Mouse (Mus musculus) left cerebral cortex, postnatal 10 days (tissue): ENCODE data around the gene Lman1l. TPM values are rescaled to one million over a fixed set of nuclear protein-coding genes. Genes with fewer than 3 reads are reported as not detected.

Experiments
- DNase-seq, 2 experiments: peaks; one replicate each; pipeline ENCODE4 v3.0.0; 2021 to 2022; ENCODE audit warnings: low spot score in 2 of 2, mixed read lengths in 1 of 2; ENCODE audit errors: extremely low spot score in 1 of 2
- intact Hi-C: fragments of 180-260 bp; cut with DNase I; formaldehyde crosslinking; loops from one replicate; pipeline ENCODE4 v1.15.1; 2025
- total RNA-seq, 2 experiments: library from RNA; stranded (reverse); gene quantifications; 2 replicates each; pipeline ENCODE4 v1.2.3; 2021

The Lman1l gene
- total RNA-seq, 2 experiments from 2014 or later, result not detected

DNA sequence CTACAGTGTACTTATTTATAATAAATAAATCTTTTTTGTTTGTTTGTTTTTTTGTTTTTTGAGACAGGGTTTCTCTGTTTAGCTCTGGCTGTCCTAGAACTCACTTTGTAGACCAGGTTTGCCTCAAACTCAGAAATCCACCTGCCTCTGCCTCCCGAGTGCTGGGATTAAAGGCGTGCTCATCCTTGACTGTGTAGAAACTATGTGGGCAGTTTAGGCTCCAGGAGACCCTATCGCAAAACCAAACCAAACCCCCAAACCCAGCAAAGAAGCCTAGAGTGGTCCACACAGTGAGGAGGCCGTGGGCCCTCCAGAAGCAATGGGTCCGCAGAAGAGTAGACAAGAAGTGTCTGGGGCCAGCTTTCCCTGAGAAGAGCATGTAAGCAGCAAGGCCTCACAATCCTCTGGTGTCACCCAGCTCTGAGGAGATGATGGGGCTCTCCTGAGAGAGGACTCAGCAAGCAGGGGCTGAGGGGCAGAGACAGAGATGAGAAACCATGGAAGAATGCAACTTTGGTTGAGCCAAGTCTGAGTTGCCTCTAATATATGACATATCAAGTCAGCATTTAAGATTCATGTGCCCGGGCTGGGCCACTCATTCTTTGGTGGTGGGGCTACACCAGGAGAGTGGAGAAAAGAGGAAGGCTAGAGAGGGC, 29.7 kb upstream of the Lman1l start:
- intact Hi-C loops, result loop anchor here (5.0 to 10.0 kb wide), 2 partner anchors 108 to 345 kb away; no protein-coding TSS in a partner anchor
- DNase-seq, result no peak

DNA sequence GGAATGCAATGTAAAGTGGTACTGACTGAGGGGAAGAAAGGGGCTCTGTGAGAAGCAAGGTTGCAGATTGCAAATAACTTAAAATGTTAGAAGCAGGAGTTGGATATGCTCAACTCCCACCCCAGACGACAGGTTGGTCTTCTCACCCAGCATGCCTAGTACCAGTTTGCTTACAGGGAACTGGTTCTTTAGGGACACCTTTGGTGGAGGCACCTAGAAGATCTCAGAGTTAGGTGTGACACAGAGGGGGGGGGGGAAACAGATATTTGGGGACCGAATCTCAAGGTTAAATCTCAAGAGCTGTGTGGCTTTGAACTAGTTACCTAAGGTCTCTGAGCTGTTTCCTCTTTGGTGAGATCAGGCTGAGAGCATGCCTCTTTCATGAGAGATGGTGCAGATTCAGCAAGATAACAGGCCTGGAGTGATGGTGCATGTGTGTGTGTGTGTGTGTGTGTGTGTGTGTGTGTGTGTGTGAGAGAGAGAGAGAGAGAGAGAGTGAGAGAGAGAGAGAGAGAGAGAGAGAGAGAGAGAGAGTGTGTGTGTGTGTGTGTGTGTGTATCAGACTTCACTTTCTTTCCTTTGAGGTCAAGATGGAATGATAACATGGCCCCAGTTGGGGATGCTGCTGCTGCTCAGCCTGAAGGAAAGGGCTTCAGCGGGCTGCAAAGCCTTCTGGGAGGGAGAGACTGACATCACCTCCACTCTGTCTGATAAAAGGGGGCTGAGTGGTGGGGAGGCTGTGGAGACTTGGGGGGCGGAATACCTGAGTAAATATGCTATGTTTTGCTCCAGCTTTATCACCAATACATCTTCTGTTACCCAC, 26.9 kb upstream of the Lman1l start:
- DNase-seq, result no peak
- intact Hi-C loops, result no loop called here

DNA sequence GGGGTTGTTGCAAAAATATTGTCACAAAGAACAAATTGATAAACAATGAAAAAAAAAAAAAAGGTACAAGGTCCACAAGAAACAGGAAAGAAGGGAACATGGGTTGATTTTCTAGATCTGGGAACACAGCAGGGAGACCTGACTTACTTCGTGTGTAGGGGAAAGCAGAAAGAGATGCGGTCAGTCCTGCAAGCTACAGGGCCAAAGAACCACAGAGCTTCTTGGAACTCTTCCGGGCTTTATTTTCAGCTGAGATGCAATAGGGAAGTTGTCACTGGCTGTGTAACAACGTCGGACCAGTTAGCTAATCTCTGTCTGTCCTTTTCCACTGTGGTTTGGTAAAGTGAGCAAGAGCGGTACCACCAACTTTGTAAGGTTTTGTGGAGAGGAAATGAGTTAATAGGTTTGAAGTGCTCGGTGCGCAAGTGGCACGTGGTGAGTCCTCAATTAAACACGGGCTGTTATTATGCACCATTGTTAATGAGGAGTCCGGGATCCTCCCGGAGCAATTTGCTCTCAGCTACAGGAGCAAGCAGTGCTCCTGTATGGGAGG, 26.1 kb upstream of the Lman1l start:
- intact Hi-C loops, result no loop called here

DNA sequence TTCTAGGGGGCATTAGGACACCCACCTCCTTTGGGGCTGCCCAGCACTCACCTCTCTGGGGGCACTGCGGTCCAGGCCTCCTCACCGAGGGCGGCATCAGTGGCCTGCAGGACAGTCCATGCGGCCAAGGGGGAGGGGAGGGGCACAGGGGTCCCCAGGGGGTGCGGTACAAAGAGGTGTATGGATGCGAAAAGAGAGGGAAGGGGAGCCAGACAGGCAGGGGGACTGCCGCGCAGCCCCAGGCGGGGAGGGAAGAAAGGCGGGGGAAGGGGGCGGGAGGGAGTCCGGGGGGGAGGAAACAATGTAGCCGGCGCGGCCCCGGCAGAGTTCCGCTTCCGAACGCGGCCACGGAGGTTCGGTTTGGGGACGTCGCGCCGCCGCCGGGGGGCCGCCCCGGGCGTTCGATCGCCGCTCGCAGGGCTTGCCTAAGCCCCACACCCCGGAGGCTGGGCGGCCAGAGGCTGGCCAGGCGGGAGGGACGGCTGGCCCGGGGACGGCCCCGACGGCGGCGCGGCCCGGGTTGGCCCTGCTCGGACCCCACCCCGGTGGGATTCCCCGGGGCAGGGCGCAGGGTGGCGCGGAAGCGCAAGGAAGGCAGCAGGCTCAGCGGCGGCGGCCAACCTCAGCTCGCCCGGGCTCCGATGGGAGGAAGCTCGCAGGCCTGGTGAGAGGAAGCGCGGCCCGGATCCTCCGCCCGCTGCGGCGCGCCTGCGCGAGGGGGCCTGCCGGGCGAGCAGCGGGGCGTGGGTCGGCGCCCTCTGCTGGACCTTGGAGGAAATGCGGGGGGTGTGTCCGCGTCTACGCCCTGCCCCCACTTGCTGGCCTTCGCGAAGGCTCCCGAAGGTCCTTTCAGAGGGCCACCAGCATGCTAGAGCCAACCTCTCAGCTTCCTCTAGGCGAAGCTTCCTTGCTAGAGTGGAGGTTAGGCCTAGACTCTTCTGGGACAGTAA, 24.6 kb upstream of the Lman1l start:
- peak; percentile 89 to 93 for DNase-seq
- intact Hi-C loops, result loop anchor here (5.0 kb wide), 1 partner anchor 58 kb away; the partner anchor contains the start of gene Ulk3

More for the DNA sequence above, 26.1 kb upstream of the Lman1l start:
- no peak for DNase-seq

DNA sequence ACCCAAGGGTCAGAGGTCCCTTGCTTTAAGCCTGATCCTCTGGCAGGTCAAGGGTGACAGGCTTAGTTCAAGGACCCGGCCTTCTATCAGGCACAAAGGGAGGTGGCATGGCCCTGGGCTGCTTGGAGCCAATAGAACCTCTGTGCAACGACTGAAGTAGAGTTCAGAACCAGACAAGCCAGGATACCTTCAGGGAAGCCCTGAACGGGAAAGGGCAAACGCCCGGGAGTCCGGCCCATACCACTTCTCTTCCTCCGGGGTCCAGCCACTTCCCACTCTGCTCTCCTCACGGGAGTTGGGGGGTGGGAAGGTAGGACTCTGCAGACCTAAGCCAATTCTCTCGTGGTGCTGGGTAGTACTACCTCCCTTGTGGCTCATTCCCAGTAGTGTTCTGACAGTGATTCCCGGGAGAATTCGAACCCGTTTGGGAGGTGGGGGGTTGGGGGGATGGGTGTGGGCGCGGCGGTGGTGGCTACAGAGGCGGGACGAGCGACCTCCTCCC, 23.9 kb upstream of the Lman1l start:
- intact Hi-C loops, result loop anchor here (5.0 kb wide), 1 partner anchor 57 kb away; the partner anchor contains the start of gene Ulk3
- no peak for DNase-seq

GRCm38 (mm10) chr9:57643856-57644180, 23.2 kb upstream of the Lman1l start:
- intact Hi-C loops, result loop anchor here (5.0 kb wide), 1 partner anchor 57 kb away; the partner anchor contains the start of gene Ulk3

DNA sequence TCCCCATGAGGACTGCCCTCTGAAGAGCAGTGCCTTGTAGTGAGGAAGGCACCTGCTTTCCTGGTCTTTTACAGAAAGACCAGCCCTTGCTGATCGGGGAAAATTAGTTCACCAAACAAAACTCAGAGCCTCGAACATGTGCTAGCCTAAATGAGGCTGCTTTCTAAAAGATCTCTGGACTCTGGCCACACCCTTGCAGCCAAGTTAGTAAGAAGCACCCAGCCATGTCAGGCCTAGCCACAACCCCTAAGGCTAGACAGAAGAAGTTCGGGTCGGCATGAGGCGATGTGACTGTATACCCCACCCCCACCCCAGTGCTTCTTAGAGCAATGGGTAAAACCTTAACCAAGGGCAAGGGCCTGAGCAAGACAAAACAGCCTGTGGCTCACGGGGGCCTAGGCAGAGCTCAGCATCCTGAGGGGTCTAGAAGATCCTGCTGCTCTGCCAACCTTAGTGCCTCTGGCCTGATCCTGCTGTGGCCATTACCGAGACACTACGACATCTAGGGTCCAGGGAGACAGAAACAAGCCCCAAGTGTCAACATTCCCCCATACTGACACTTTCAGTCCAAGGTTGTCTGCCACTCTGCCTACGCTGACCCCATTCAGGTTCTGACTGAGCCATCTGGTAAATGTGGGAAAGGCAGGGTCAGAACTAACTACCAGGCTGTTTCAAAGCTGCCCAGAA, 22.7 kb upstream of the Lman1l start:
- no peak for DNase-seq
- intact Hi-C loops, result loop anchor here (5.0 kb wide), 1 partner anchor 56 kb away; the partner anchor contains the start of gene Ulk3

More at GRCm38 (mm10) chr9:57643856-57644180, 23.2 kb upstream of the Lman1l start:
- DNase-seq, result peak in 1 of 2 experiments; percentile 29

GRCm38 (mm10) chr9:57641775-57642550, 21.4 kb upstream of the Lman1l start:
- peak in 1 of 2 experiments; percentile 26 for DNase-seq
- intact Hi-C loops, result loop anchor here (5.0 kb wide), 1 partner anchor 55 kb away; the partner anchor contains the start of gene Ulk3

DNA sequence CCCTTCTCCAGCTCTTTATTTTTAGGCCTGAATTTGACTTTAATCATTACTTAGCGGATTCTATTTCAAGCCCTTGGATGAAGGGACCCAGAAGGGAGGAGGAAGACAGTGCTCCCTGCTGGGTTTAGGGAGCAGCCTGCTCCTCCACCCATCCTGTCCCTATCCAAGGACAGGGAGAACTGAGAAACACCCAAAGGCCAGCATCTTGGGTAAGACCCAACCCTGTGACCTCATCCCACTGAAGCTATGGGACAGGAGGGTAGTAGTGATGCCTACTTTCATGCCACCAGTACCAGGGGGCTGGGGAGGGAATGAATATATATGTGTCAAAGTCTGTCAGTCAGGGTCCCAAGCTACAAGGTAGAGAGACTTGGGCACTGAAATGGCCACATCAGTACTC, 20.4 kb upstream of the Lman1l start:
- intact Hi-C loops, result loop anchor here (5.0 kb wide), 1 partner anchor 54 kb away; the partner anchor contains the start of gene Ulk3
- peak in 1 of 2 experiments; percentile 18 for DNase-seq

DNA sequence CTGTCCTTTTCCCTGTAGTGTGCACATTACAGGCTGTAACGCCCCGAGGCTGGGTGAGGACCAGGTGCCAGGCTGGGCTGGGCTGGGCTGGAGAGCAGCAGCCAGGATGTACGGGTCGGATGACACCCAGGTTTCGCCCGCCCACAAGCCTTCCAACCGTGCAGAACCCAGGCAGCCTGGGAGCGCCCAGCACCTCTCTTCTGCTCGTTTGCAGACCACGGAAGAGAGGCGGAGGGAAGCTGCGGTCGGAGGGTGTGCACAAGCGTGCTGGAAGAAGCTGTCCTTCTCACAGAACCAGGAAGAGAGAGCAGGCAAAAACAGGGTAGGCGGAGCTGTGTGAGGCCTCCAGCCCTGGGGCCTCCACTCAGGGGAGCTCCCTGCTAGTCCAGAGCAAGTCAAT, 19.8 kb upstream of the Lman1l start:
- intact Hi-C loops, result loop anchor here (5.0 kb wide), 1 partner anchor 53 kb away; the partner anchor contains the start of gene Ulk3
- DNase-seq, result peak in 1 of 2 experiments; percentile 74

DNA sequence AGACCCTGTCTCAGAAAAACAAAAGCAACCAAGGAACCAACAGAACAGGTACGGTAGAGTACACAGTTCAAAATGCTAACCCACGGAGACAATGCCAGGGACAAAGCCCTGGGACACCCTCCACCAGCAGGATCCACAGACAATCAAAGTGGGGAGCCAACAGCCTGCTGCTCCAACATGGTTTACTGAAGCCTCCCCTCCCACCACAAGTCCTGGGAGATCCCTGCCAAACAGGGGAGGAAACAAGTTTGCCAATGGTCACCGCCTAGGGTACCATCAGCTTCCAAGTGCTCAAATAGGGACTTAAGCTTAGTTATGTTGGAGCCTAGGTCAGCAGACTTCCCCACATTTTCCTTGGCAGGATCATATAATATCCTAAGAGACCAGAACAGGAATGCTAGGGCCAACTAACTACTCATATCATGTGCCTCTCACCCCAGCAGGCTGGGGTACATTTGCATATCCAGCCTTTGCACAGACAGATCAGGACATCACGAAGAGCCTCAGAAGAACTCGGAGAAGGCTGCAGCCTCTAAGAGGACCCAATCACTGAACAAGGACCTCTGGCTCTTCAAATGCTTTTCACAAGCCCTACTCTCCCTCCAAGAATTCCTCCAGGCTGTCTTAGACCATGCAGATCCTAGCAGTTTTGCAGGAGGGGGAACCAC, 19.2 kb upstream of the Lman1l start:
- DNase-seq, result no peak
- intact Hi-C loops, result loop anchor here (5.0 kb wide), 1 partner anchor 52 kb away; the partner anchor contains the start of gene Ulk3

GRCm38 (mm10) chr9:57638651-57639459, 18.3 kb upstream of the Lman1l start:
- peak in 1 of 2 experiments; percentile 53 for DNase-seq
- intact Hi-C loops, result no loop called here

DNA sequence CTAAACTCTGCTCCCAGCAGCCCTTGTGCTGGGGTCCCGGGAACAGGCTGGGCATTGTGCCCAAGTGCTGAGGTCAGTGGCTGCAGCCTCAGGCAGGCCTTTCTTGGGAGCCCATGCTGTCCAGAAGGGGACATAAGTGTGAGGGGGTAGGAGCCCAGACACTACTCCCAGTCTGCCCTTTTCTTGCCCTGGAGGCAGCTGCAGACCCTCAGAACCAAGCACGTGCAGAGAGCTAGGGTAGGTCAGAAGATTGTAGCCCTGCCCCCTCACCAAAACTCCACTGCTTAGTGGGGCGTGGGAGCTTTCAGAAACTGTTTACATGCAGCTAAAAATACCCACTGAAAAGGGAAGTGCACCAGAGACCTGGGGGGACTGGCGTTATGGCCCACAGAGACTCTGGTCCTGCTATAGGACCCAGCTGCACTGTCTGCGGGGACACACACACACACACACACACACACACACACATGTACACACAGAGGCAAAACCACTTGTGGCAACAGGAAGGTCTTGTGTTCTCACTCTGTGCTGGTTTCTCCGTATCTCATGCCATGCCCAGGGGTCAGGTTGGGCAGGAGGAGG, 17.3 kb upstream of the Lman1l start:
- peak in 1 of 2 experiments; percentile 89 for DNase-seq
- intact Hi-C loops, result no loop called here

DNA sequence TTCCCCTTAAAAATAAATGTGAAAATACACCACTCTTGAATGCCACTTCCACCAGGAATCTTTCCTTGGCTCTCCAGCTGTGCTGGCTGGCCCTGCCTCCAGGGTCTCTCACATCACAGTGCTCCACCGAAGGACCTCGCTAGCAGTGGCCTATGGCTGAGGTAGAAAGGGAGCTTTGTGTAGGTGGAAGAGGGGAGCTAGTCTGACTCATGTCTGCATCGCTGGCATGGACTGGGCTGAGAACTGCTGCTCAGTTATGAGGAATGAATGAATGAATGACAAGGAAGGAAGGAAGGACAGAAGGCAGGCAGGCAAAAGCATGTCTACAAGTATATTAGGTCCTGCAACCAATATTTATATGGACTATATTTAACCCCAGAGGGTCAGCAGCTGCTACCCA, 16.7 kb upstream of the Lman1l start:
- peak in 1 of 2 experiments; percentile 15 for DNase-seq
- intact Hi-C loops, result no loop called here

DNA sequence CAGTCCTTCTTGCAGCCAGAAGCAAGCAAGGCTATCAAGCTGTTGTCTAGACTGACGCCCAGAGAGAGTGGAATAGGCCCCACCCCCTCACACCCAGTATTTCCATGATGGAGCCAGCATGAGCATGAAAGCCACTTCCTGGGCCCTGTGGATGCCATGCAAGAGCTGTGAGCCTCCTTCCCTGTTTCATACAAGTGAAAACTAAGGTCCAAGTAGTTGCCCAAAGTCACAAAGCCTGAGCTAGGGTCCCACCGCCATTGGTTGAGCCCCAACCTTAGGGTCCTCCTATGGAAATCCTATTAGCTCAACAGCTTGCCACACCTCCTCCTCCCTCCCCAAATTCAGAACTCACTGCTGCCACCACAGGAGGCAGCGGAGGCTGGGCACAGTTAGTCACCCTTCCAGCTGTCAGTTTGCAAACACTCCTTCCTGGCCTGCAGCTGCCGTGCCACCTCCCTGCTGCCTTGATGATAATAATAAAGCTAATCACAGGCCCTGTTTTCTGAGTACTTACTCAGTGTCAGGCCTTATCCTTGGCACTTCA, 13.0 kb upstream of the Lman1l start:
- intact Hi-C loops, result no loop called here
- DNase-seq, result peak in 1 of 2 experiments; percentile 42
